Mouse (Mus musculus) kidney, postnatal 14 days (tissue): ENCODE measurements at regions not wholly inside any gene's neighbourhood (a gene's known extent, or its start where the extent isn't known, plus 50 kb on each side); places are given as distances from the start of the nearest gene placed in this dataset.

Source experiments
- DNase-seq: peaks from one replicate; pipeline ENCODE4 v3.0.0; 2022; ENCODE audit warnings: mixed read lengths

- DNase-seq: no peak
Measured at GRCm38 (mm10) chr14:85965139-85965538, 1175.9 kb downstream of the Diaph3 start.

GRCm38 (mm10) chr14:85945707-85946313, 1195.2 kb downstream of the Diaph3 start:
- DNase-seq: no peak

DNA sequence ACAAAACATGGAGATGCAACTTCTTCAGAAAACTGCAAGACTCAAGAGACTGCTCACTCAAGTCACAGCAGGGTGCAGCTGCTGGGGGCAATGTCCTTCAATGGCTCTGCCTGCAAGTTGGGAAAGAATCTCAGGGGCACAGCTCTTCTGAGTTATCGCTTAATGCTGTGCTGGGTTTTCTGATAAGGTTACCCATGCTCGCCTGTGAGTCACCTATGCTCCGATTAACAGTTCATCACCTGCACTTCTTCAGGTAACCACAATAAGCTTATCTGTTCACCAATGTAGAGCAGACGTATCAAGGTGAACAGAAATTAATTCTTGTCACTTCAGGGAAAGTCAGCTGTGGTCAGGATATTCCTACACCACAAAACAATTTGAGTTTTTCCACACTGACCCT, 1198.2 kb downstream of the Diaph3 start:
- DNase-seq: no peak

DNA sequence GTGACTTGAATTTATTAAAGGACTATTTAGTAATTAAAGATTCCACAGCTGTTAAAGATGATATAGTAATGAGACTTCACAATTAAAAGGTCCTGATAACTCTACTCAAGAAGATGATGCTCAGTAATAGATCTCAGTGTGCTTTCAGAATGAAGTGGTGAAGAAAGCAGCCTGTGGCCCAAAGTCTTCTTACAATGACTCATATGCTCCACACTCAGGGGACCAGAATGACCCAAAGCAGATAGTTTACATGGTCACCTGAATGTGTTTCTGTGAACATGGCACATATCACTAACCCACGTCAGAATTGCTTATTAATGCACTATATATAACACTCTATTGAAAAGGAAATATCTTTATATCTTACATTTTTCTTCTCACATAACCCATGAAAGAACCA, 1200.5 kb downstream of the Diaph3 start:
- DNase-seq: no peak

DNA sequence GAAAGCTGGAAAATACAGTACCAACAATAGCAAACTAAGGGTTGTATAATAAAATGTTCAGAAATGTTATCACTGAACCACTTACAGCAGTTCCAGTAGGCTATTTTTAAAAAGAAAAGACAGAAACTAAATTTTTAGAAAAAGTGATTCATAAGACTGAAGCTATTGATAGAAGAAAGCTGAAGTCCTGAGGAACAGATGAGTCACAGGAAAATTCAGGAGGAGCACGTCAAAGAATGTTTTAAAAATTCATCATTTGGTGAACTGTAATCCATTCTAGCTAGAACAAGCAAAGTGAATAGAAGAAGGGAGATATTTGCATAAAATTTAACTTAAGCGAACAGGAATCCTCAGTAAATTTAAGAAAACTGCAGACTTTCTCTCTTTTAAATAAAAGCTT, 1205.9 kb downstream of the Diaph3 start:
- no peak for DNase-seq

DNA sequence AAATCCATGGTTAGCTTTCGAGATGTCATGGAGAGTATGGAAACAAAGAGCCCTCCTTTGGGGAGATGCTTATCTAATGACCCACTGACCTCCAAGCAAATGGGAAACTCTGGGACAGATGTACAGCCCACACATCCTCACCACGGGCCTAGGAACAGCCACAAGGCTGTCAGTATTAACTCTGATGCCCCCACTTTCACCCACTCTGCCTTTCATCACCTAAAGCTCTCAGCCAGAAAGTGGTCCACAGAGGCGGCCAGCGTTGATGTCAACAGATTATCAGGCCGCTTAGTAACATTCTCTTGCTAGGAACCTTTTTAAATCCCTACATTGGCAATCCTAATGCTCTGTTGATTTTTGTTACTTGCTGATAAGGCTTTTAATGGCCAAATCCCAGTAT, 1210.6 kb downstream of the Diaph3 start:
- DNase-seq: no peak

GRCm38 (mm10) chr14:85918894-85919293, 1222.1 kb downstream of the Diaph3 start:
- DNase-seq: no peak

DNA sequence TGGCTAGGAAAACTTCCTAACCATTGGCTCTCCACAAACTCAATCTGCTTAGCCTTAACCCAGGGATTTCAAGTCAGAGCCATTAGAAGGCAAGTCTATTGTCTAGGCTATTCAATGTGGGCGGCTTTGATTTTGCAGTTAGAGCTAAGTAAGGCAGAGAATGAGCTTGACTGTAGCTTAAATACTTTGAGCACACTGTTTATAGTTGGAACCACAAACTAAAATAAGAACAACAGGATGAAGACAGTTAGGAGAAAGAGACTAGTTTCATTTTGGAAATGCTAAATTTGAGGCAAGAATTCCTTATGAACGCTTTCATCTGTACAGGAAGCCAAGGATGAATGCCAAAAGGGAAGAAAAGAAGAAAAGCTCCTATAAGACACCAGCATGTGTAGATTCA, 1225.3 kb downstream of the Diaph3 start:
- DNase-seq: no peak

GRCm38 (mm10) chr14:85897890-85898289, 1243.1 kb downstream of the Diaph3 start:
- DNase-seq: no peak

DNA sequence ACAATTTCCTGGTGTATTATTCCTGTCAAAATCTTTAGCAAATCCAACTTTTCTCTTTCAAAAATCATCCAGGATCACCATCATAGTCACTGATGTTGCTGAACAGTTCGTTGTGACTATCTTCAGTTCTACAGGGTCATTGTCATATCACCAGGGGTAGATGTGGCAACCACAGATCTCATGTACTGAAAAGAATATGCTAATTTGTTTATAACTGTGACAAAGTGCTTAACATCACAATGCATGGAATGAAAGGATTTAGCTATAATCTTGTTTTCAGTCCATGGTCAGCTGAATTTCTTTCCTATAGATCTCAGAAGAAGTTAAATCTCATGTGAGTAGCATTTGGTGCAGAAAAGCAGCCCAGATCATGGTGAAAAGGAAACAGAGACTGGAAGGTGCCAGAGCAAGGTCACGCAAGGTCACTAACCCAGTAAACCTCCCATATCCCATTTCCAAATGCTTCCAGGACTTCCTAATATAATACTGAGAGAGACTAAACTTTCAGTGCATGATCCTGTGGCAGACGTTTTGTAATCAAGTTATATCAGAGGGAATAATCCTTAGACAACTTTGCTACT, 1279.6 kb downstream of the Diaph3 start:
- DNase-seq: no peak

GRCm38 (mm10) chr14:85849490-85849889, 1291.5 kb downstream of the Diaph3 start:
- DNase-seq: no peak

- DNase-seq: no peak
Measured at GRCm38 (mm10) chr14:85835494-85835893, 1305.5 kb downstream of the Diaph3 start.

- DNase-seq: peak; percentile 6
Measured at GRCm38 (mm10) chr14:85814920-85815319, 1326.1 kb downstream of the Diaph3 start.

DNA sequence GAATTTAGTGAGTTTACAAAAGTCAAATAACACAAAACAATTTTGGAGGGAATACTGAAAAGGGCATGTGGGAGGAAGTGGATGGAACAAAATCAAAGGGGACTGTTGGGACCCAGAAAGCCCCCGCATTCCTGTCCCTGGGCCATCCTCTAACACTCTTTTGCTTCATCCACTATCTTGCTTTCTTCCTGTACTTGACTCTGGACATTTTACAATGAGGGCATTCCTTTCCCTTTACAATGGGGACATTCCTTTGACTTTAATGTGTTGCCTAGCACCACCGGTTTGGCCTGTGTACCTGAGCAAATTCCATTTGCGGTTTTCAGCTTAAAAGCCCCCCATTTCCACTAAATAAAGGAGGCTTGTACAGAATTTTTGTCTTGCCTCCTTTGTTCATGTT, 1341.0 kb downstream of the Pcdh17 start:
- no peak for DNase-seq

GRCm38 (mm10) chr14:85770636-85771035, 1327.3 kb downstream of the Pcdh17 start:
- peak; percentile 11 for DNase-seq

GRCm38 (mm10) chr14:85768301-85768700, 1324.9 kb downstream of the Pcdh17 start:
- no peak for DNase-seq

DNA sequence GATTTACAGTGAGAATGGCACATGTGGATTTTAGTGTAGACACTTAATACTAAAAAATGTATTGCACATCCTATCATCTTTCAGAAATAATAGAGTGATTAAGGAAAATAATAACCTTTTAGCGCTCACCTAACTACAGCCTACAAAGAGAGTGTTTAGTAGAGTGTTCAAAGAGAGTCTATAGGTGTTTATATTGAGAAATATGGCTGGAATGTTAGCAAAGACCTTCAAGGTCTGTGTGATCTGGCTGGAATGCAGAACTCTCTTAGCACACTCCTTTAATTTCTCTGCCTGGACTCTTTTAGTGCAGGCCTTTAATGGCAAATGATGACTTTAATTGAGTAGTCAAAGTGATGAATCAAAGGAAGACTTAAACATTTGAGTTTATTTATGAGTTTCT, 1314.0 kb downstream of the Pcdh17 start:
- DNase-seq: no peak

DNA sequence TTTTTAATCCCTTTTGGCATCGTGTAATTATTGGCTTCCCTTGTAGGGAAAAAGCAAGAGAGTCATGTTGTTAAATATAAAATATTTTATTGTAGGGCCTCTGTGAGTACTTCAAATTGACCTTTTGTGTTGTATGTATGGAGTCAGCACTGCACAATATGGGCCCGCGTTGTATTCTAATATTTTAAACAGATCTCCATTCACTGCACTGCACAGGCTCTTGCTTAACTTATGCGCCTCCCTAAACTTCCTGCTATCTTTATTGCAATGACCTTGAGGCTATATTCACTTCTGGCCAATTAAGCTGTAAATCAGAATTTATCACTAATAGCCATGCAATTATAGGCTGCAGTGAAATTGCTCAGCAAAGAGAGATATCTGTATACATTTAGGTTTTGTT, 1295.2 kb downstream of the Pcdh17 start:
- no peak for DNase-seq
